Mouse (Mus musculus) forelimb bud, embryonic 11.5 days (tissue): ENCODE measurements around the gene Olfr1155.

ENCODE experiments used
- DNase-seq: peaks from one replicate; pipeline ENCODE4 v3.0.0-alpha.2; 2012; ENCODE audit warnings: low read depth, low spot score

Gene Olfr1155

DNA sequence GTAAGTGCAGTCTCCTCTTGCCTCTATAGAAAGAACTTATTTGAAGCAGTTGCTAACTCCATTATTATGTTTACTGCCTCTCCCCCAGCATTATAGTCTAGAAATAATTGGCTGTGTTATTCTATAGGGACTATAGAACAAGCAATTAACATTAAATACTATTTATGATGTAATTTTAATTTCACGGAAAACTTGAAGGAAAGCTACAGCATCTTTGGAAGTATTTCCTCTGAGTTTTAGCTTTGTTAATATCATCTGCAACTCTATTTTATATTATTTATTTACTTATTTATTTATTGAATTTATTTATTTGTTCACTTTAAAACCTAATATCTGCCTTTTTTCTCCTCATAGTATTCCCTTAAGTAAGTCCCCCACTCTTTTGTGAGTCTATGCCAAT, at the start of gene Olfr1155:
Gene Olfr1155, minus strand, starts transcription at position 101 of the 400 bp plus-strand sequence.
- DNase-seq, result no peak

DNA sequence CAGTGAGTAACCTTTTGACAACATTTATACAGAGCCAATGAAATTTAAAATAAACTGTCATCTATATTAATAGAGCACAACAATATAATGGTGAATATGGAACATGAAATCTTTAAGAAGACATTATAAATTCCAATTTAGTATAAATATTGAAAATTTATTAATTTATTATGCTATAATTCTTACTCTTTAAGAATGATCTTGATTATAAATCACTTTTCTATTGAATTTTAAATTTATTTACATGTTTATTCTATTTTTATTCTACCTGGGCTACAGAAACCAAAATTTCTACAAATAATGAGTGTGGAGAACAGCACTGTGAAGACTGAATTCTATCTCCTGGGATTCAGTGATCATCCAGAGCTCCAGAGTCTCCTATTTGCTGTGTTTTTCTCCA, 44.9 kb upstream of the Olfr1155 start, which contains the start of gene Olfr1158:
Gene Olfr1158, plus strand, starts transcription at position 301 of the 400 bp plus-strand sequence.
- no peak for DNase-seq

DNA sequence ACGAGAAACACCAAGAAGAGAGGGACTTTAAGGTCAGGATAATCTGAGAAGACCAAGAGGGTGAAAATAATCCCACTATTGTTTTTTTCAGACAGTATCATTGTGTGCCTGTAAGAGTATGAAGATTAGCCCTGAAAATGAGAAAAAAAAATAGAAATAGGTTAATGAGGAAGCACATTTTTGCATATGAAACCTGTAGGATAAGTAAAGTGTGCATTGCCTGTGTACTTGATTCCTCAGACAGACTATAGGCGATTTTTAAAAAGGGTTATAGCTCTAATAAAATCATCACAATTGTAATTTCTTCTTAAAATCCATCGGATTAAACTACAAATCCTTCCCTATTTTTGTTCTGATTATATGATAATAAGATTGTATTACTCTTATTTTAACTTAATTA, 29.6 kb upstream of the Olfr1155 start, which contains the start of gene Olfr74:
Gene Olfr74, minus strand, starts transcription at position 101 of the 400 bp plus-strand sequence.
- no peak for DNase-seq

DNA sequence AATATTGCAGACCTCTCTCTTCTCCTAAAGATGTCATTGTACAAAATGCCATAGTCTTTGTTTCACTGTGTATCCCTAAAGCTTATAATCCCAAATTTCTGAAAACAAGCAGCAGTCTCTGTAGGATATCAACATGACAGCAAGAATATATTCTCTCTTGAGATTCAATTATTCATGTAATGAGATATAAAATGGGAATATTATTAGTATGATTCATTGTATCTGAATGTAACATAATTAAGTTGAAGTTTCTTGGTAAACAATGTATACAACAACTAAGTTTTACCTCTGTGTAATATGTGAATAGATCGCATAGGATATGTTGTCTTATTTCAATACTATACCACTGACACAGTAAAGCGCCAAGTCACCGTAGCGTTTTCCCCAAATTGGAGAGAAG, 23.3 kb upstream of the Olfr1155 start, which contains the start of gene Olfr1157:
Gene Olfr1157, minus strand, starts transcription at position 101 of the 400 bp plus-strand sequence.
- no peak for DNase-seq

DNA sequence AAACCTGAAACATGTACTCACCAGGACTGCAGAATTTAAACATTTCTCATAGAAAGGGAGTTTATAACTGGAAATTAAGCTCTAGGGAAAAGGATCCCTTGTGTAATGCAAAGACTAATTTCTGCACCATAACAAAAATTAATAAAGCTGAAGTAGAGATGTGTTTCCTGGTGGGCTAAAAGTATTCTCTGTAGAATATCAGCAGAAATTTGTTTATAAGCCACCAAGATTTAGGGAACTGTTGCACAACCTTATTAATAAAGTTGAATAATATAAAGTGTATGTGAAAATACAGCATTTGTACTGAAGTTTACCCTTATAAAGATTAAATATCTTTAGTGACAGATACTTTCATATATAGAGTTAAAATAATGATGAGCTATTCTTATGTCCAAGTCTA, 8.1 kb upstream of the Olfr1155 start, which contains the start of gene Olfr1156:
Gene Olfr1156, minus strand, starts transcription at position 101 of the 400 bp plus-strand sequence.
- no peak for DNase-seq

DNA sequence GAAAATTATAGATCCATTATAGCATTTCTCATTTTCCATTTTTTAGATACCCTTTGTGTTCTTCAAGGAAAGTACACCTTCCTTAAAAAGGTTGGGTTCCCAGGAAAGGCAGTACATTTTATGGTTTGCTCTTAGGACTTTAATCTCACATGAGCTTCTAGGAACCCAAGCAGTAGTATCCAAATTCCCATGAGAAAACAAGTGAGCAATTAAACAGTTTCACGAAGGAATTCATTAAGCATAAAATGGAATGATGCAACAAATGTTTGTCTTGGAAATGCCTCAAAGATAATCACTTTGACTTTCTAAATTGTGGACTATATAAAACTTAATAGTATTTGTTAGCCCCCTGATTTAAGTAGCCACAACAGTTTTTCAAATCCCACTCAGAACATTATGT, 39.9 kb downstream of the Olfr1155 start, which contains the start of gene Olfr1154:
Gene Olfr1154, minus strand, starts transcription at position 101 of the 400 bp plus-strand sequence.
- no peak for DNase-seq

- no peak for DNase-seq
Measured at GRCm38 (mm10) chr2:87894662-87895061, 50.3 kb downstream of the Olfr1155 start, which contains the start of gene Olfr1153. Gene Olfr1153, plus strand, starts transcription at chr2:87894962.
